Mouse (Mus musculus): ENCODE data around the gene Nosip. TPM values are rescaled to one million over a fixed set of nuclear protein-coding genes. Genes with fewer than 3 reads are reported as not detected.

Nosip gene
- 10 to 100 TPM; 31.4 to 34.3 TPM for total RNA-seq (2023)

DNA sequence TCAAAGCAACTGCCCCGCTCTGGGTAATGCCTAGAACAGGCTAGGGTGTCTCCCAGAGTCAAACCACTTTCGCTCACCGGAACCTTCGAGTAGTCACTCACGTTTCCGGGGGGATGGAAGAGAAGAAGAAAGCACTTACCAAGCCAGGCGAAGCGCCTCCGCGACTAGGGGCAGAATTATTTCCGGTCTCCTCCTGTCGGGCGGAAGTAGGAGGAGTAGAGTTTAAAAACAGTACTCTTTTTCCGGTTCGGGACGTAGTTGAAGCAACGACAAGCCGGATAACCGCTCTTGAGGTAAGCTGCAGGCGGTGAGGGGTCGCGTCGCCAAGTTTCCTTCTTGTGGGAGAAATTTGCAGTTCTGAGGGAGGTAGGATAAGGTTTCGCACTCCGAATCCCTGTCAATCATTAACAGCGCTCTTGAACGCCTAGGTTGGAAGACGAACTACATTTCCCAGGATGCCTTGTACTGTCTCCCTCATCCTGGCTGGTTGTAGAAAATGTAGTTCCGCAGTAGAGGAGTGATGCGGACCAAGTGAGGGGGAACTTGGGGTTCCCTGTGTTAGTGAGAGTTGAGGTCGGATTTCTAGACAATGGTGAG is at the start of gene Nosip, which contains the start of gene Prrg2:
TSS of gene Nosip (plus strand) at position 191 of the 597 bp plus-strand sequence.
TSS of gene Prrg2 (minus strand) at position 439 of the 597 bp plus-strand sequence.

DNA sequence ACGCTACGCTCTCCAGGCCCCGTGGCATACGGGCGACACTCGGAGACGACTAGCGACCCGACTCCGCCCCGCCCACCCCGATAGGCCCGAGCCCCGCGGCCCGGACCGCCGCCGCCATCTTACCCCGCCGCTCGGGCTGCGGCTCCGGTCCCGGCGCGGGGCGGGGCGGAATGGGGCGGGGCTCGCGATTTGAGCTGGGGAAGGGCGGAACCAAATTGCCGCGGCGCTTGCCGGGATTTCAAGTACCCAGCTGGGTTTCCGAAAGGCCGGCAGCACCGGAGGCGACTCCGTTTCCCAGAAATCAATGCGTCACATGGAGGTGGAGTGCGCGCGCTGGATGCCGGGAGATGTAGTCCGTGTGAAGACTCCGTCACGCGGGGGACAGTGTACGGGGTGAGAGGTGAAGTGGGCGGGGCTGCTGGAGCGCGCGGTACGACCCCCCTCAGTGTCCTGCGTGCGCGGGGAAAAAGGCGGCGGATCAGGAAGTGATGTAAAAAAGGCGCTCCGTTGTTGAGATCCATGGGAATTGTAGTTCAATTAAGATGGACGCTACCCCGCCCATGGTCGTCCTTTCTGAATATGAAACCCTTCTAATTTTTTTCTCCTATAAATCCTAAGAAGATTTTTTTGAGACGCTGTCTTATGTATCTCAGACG is 46.1 kb upstream of the Nosip start, which contains the start of gene Scaf1:
TSS of gene Scaf1 (minus strand) at position 407 of the 656 bp plus-strand sequence.

DNA sequence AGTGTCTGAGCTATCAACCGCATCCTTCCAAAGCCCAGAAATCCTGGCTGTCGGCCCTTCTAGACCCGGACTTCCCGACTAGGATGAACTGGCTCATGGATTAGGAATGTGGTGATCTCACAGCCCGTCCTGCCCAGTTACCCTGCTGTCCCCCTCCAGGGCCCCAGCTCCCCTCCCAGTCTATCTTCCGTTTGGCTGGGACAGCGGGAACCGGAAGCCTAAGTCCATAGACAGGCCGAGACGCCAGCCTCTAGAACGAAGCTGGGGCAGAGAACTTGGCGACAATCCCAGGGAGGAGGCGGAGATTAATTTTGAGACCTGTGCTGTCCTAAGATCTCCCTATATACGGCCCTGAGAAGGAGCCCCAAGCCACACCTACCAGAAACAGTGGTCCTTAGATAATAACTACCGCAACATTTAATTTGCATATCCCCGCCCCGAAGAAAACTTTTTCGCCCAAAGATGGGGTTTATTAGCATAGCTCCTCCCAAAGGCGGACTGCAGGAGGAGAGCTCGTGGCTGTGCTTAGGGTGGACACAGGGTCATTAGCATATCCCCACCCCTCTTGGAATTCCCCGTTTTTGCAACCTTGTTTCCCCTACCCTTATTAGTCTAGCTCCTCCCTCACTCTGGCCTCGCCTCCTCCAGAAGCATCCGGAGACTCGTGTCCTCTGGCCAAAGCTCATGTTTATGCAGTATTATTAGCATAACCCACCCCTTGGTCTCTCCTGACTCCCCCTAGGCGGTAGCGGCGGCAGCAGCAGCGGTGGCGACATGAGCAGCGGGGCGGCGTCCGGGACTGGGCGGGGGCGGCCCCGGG is 44.8 kb upstream of the Nosip start, which contains the start of gene Rras:
TSS of gene Rras (plus strand) at position 720 of the 820 bp plus-strand sequence.

GRCm38 (mm10) chr7:45052862-45053116 is 9.4 kb upstream of the Nosip start, which contains the start of gene Prr12:
Prr12 (minus strand) TSS chr7:45052881.

GRCm38 (mm10) chr7:45092048-45092447 is 29.8 kb downstream of the Nosip start, which contains the start of gene Rcn3:
Rcn3 (minus strand) TSS chr7:45092221.

GRCm38 (mm10) chr7:45103652-45104180 is 41.5 kb downstream of the Nosip start, which contains the start of gene Fcgrt:
Fcgrt (minus strand) TSS chr7:45103851.

GRCm38 (mm10) chr7:45124224-45125143 is 62.3 kb downstream of the Nosip start, which contains the start of gene Rps11:
Rps11 (minus strand) TSS chr7:45124439.

Other genes with a start within 250 kb of the Nosip start
- gene Nup62, start 246.3 kb upstream of the Nosip start, total RNA-seq (2023) = 10 to 100 TPM; 50.3 to 52.5 TPM
- gene Il4i1, start 246.0 kb upstream of the Nosip start, total RNA-seq (2023) = 1 to 10 TPM in 1 of 2 experiments, under 1 TPM in 1; 0.64 to 1.8 TPM
- gene Atf5, start 245.8 kb upstream of the Nosip start, total RNA-seq (2023) = 1 to 10 TPM; 4.9 to 6.0 TPM
- gene Akt1s1, start 213.4 kb upstream of the Nosip start, total RNA-seq (2023) = 10 to 100 TPM; 14.1 to 15.2 TPM
- 10 to 100 TPM; 32.1 to 45.3 TPM for gene Tbc1d17, start 213.3 kb upstream of the Nosip start, total RNA-seq (2023)
- gene Pnkp, start 205.3 kb upstream of the Nosip start, total RNA-seq (2023) = 100 to 1,000 TPM; 390 to 443 TPM
- gene Ptov1, start 192.6 kb upstream of the Nosip start, total RNA-seq (2023) = 10 to 100 TPM; 32.3 to 33.9 TPM
- gene Med25, start 169.7 kb upstream of the Nosip start, total RNA-seq (2023) = 10 to 100 TPM; 36.9 to 38.1 TPM
- 1 to 10 TPM; 4.6 to 6.1 TPM for gene Fuz, start 166.3 kb upstream of the Nosip start, total RNA-seq (2023)
- gene Ap2a1, start 132.9 kb upstream of the Nosip start, total RNA-seq (2023) = 10 to 100 TPM; 61.7 to 69.2 TPM
- gene Tsks, start 119.2 kb upstream of the Nosip start, total RNA-seq (2023) = not detected
- under 1 TPM; 0.33 to 0.53 TPM for gene Cpt1c, start 87.6 kb upstream of the Nosip start, total RNA-seq (2023)
- gene Prmt1, start 75.9 kb upstream of the Nosip start, total RNA-seq (2023) = 10 to 100 TPM; 79.2 to 80.4 TPM
- 10 to 100 TPM; 55.8 to 60.1 TPM for gene Irf3, start 64.8 kb upstream of the Nosip start, total RNA-seq (2023)
- gene Bcl2l12, start 63.7 kb upstream of the Nosip start, total RNA-seq (2023) = 10 to 100 TPM in 1 of 2 experiments, 1 to 10 TPM in 1; 9.3 to 14.3 TPM
- 10 to 100 TPM; 57.7 to 58.5 TPM for gene Scaf1, start 46.1 kb upstream of the Nosip start, total RNA-seq (2023)
- gene Rras, start 44.5 kb upstream of the Nosip start, total RNA-seq (2023) = 10 to 100 TPM; 13.6 to 16.8 TPM
- gene Prr12, start 9.5 kb upstream of the Nosip start, total RNA-seq (2023) = 10 to 100 TPM; 22.7 to 23.8 TPM
- gene Prrg2, start 248 bp downstream of the Nosip start, total RNA-seq (2023) = 10 to 100 TPM; 14.5 to 15.6 TPM
- 1 to 10 TPM in 1 of 2 experiments, under 1 TPM in 1; 0.79 to 2.8 TPM for gene Rcn3, start 29.8 kb downstream of the Nosip start, total RNA-seq (2023)
- 10 to 100 TPM; 15.6 to 23.0 TPM for gene Fcgrt, start 41.4 kb downstream of the Nosip start, total RNA-seq (2023)
- gene Rps11, start 62.0 kb downstream of the Nosip start, total RNA-seq (2023) = 1,000 to 10,000 TPM in 1 of 2 experiments, 100 to 1,000 TPM in 1; 885 to 1,040 TPM
- gene Rpl13a, start 66.3 kb downstream of the Nosip start, total RNA-seq (2023) = 1,000 to 10,000 TPM; 1,010 to 1,095 TPM
- not detected for gene Gm45713, start 73.8 kb downstream of the Nosip start, total RNA-seq (2023)
- gene Flt3l, start 74.0 kb downstream of the Nosip start, total RNA-seq (2023) = 10 to 100 TPM; 23.6 to 24.1 TPM
- 10 to 100 TPM; 40.2 to 48.4 TPM for gene Pih1d1, start 91.9 kb downstream of the Nosip start, total RNA-seq (2023)
- gene Aldh16a1, start 92.2 kb downstream of the Nosip start, total RNA-seq (2023) = 100 to 1,000 TPM in 1 of 2 experiments, 10 to 100 TPM in 1; 79.9 to 118 TPM
- gene Slc17a7, start 101.5 kb downstream of the Nosip start, total RNA-seq (2023) = not detected
- not detected for gene Gfy, start 117.1 kb downstream of the Nosip start, total RNA-seq (2023)
- gene Pth2, start 118.6 kb downstream of the Nosip start, total RNA-seq (2023) = not detected
- gene Ccdc155, start 142.5 kb downstream of the Nosip start, total RNA-seq (2023) = under 1 TPM in 1 of 2 experiments, not detected in 1; 0.20 TPM
- gene Dkkl1, start 149.7 kb downstream of the Nosip start, total RNA-seq (2023) = under 1 TPM; 0.58 to 0.95 TPM
- gene Tead2, start 153.3 kb downstream of the Nosip start, total RNA-seq (2023) = not detected
- 100 to 1,000 TPM; 351 to 377 TPM for gene Cd37, start 176.7 kb downstream of the Nosip start, total RNA-seq (2023)
- under 1 TPM; 0.31 to 0.78 TPM for gene Slc6a16, start 178.7 kb downstream of the Nosip start, total RNA-seq (2023)
- under 1 TPM in 1 of 2 experiments, not detected in 1; 0.33 TPM for gene Slc6a21, start 215.1 kb downstream of the Nosip start, total RNA-seq (2023)

All from neutrophil, adult 59 days (primary cell).